Mouse (Mus musculus) mouse embryonic stem cell (cell line): ENCODE data around the gene Pramel3.
"Not testable (repeated sequence)": the region's sequence is repeated elsewhere in the genome, so short reads cannot be mapped to it uniquely, and the experiment has no call there.

Experiments used
- in situ Hi-C, 2 experiments: fragments of 300-500 bp; cut with MboI; formaldehyde crosslinking; loops; 1 replicate in 1 of 2; 3 replicates in 1 of 2; pipeline ENCODE4 v1.14.3; 2019 to 2020; ENCODE audit warnings: low sequenced_read_pairs in 2 of 2, low pct_unique_long_range_greater_than_20kb in 1 of 2, mixed read lengths in 1 of 2; ENCODE audit not compliant: unreplicated experiment in 1 of 2

Gene Pramel3

DNA sequence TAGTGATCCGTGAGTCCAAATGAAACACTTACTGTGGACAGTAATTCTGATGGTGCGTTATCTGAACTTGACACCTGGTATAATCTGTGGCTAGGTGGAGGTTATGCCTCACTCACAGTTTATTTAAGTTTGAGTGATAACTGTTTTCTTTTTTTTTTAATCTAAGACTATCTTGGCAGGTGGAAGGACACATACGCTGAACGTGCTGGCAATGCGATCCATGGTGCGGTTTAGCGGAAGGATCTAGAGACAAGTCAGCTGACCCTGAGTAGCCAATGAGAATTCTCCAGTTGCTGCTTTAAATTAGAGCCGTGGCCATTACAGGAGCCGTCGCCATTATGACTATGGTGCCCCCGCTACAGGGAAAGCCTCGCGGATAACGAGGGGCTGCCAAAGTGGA lies at the start of gene Pramel3:
TSS of gene Pramel3 (plus strand) at position 301 of the 400 bp plus-strand sequence.
- in situ Hi-C loops, result not testable (repeated sequence)

DNA sequence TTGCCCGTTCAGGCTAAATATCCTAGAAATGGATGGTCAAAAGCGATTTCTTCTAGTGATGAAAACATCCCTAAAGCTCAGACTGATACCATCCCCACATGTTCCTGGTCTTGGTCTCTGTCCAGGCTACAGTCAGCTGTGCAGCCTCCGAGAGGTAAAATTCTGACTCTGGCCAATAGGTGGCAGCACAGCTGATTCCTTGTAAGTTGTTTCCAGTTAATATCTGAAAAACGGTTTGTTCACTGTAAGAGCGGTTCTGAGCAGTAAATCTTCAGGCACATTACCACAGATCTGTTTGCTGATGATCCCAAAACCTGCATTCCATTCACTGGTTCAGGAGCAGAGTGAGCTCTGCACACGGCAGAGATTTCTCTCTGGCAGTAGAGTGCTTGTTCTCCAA lies 58.6 kb downstream of the Pramel3 start:
- in situ Hi-C loops, result not testable (repeated sequence)

DNA sequence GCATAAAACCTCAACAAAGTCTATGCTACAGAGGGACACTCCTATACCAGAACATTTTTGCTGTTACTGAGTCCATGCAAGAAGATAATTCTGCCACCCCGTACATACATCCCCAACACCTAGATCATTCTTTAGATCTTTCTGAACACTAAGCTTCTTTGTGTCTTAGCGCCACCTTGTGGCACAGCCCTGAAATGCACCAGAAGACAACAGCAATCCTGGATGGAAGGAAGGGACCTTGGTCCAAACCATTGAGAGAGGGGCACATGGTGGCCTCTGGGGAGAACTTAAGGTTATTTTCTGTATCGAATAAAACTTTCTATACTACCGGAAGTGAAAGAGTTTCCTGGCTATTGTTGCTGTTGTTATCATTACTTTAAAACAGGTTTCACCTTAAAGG lies 59.8 kb downstream of the Pramel3 start:
- in situ Hi-C loops, result not testable (repeated sequence)
